Mouse (Mus musculus): Measurements from ENCODE around the gene Fam49a.
A peak's percentile ranks its signal among the peaks of the same experiment; 100 is the strongest.
"Not testable (repeated sequence)": the region's sequence is repeated elsewhere in the genome, so short reads cannot be mapped to it uniquely, and the experiment has no call there.

Gene Fam49a

GRCm38 (mm10) chr12:12261987-12262971 is at the start of gene Fam49a:
Gene Fam49a, plus strand, starts transcription at chr12:12262139.
- DNase-seq, result peak; percentile 72

- DNase-seq, result no peak
Observed at GRCm38 (mm10) chr12:12213536-12213935, 48.4 kb upstream of the Fam49a start.

- DNase-seq, result no peak
Observed at GRCm38 (mm10) chr12:12218947-12219346, 43.0 kb upstream of the Fam49a start.

- DNase-seq, result no peak
Observed at GRCm38 (mm10) chr12:12220755-12221496, 41.0 kb upstream of the Fam49a start.

DNA sequence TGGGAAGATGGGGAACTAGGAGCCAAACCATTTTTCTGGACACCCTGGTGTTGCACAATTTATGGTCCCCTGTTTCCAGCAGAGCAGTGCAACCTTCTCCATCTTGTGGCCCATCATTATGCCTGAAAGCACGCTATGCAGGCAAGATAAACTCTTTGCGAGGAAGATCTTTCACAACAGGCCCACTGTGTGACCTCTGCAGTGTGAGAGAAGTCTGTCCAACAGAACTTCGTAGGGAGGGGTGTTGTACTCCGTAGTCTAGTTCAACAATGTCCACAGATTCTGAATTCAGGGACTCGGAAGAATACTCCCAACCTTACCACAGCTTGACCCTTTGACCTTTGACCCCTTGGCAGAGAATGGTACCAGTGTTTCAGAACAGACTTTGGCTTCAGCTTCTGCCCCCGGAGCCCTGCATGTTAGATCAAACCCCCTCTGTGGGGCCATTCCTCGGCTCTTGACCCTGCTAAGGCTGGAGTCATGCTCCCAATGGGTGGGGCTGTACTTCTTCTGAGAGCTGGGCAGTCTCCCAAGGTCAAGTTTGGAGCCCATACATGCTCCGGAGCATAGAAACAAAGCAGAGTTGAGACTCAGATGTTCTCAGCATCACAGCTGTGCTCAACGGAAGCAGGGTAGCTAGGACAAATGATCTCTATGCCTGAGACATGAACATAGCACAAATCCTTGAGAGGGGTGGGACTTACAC is 39.2 kb upstream of the Fam49a start:
- no peak for DNase-seq

GRCm38 (mm10) chr12:12223336-12223735 is 38.6 kb upstream of the Fam49a start:
- DNase-seq, result no peak

DNA sequence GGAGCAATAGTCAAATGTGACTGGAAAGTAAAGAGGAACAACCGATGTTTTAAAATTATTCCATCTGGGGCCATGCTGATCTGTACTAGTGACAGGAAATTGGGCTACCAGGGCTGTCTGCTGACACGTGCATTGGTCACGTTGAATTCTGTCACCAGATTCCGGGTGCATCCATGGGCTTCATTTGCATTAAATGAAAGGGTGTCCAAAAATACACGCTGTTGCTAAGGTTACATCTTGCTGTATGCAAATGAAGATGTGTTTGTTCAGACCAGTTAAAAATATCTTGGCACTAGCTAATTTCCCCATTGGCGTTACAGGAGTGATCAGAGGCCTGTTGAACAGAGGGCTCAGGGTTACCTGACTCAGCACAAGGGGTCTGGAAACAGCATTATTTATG is 36.2 kb upstream of the Fam49a start:
- DNase-seq, result no peak

GRCm38 (mm10) chr12:12227594-12227993 is 34.3 kb upstream of the Fam49a start:
- no peak for DNase-seq

- DNase-seq, result no peak
Observed at GRCm38 (mm10) chr12:12230031-12230557, 31.8 kb upstream of the Fam49a start.

DNA sequence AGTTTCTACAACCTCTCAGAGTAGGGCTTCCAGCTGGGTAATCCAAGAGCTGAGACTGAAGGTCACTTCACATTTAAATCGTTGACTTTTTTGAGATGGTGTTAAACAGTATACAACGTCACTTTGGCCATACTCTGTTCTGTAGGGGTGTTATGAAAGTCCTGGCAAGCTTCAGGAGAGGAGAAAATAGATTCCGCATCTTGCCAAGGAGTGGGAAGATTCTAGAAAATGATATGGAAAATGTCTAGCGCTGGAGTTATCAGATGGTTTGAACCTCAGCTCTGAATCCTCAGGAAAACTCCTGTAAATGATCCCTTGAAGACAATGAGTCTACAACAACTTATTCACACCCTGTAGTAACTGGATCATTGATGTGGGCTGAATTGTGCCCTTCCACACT is 29.8 kb upstream of the Fam49a start:
- DNase-seq, result no peak

DNA sequence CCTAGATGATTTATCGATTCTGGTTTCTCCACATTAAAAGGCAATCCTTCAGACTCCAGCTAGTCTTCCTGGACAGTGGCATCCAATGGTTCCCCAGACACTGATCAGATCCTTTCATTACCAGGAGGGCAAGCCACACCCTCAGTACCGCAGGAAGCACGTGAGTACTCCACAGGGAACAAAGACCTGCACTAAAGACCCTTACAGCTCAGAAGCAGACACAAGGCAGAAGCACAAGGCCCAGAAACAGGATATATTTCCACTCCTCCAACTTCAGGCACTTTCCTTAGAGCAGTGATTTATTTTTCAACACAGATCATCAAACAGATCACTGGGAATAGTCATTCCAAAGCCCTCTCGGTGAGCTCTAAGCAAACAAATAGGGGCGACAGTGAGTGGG is 25.0 kb upstream of the Fam49a start:
- DNase-seq, result no peak

DNA sequence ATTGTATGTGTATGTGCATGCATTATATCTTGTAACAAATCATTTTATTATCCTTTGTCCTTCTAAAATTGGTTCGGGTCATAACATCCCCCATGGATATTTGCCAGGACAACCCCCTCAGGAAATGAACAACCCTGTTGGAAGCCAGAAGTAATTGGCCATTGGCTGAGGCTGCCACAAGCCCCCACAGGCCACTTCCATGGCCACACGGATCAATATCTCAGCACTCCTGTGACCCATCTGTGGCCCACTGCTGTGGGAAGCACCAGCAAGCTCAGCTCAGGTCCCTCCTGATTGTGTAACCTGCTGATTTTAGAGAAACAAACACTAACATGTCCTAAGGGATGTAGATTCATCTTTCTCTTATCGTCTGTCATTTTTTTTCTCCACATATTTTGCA is 22.4 kb upstream of the Fam49a start:
- DNase-seq, result no peak

- DNase-seq, result no peak
Observed at GRCm38 (mm10) chr12:12243148-12243547, 18.8 kb upstream of the Fam49a start.

DNA sequence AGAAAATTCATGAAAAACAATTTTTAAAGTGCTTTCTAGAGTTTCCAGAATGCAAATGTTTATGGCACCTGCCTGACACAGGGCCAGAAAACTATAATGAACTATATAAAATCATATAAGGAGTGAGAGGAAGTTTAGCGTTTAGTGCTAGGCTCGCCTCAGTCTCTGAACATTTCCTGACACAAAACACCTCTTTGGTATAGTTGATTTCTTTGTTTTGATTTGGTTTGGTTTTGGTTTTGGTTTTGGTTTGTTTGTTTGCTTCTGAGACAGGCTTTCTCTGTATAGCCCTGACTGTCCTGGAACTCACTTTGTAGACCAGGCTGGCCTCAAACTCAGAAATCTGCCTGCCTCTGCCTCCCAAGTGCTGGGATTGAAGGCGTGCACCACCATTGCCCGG is 14.9 kb upstream of the Fam49a start:
- DNase-seq, result not testable (repeated sequence)

- no peak for DNase-seq
Observed at GRCm38 (mm10) chr12:12249521-12249920, 12.4 kb upstream of the Fam49a start.

DNA sequence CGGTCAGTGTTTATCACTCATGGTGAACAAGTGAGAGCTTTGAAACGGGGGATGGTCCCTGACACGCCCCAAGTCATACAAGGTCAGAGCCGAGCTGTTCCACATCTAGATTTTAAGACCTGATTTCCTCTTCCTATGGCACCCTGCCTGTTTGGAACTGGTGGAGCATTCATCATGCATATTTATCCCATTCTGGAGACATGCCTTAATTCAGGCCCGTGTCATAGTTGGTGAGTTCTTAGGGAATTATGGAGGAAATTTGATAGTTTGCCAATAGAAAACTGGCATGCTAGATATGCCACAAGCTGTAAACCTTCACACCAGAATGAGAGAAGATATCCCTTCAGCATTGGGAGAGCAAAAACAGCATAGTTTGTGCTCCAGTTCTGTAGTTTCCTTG is 8.4 kb upstream of the Fam49a start:
- DNase-seq, result no peak

DNA sequence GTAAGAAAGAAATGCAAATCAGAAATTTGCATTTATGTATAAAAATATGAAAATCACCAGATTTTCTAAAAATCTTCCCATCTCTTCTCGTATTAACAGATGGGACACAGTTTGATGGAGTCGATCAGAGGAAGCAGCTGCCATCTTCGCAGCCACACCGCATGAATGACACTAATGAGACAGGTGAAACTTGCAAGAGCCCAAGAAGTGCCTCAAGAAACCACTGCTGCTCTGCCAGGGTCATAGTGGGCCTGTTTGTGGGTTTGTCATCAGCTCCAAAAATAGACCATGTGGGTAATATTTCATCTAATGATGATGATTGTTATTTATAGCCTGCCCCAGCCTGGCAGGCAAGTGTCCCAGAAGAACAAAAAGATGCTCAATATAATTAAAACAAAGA is 7.8 kb upstream of the Fam49a start:
- no peak for DNase-seq

GRCm38 (mm10) chr12:12260979-12261960 is 669 bp upstream of the Fam49a start:
- DNase-seq, result no peak

GRCm38 (mm10) chr12:12263371-12263791 is 1.4 kb downstream of the Fam49a start:
- DNase-seq, result no peak

GRCm38 (mm10) chr12:12264151-12264550 is 2.2 kb downstream of the Fam49a start:
- no peak for DNase-seq

DNA sequence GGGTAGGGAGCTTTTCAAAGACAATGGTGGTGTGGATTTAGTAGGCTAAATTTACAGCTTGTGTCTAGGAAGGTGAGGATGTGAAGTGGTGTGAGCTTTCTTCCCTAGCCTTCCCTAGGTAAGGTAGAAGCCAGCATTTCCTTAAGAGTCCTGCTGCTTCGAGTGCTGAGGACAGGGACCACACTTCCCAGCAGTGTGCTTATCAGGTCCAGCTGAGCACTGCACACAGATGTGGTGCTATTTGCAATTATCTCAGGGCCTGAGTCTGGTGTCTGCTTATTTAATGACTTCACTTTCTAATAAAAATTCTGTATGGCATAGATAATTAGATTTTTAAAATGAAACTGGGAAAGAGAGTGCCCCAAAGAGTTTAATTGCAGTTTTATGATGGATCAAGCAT is 4.6 kb downstream of the Fam49a start:
- DNase-seq, result no peak

GRCm38 (mm10) chr12:12270495-12270894 is 8.6 kb downstream of the Fam49a start:
- no peak for DNase-seq

All from liver (tissue).